Mouse (Mus musculus) kidney, embryonic 16.5 days (tissue): Measurements from ENCODE around the gene Aox2. TPM values are rescaled to one million over a fixed set of nuclear protein-coding genes. Genes with fewer than 3 reads are reported as not detected.
A peak's percentile ranks its signal among the peaks of the same experiment; 100 is the strongest.

ENCODE experiments used
- ATAC-seq: fragments of 200-750 bp; cut with Nextera tagmentation; 2 replicates; pipeline ENCODE4 v1.8.0; 2017; ENCODE audit warnings: moderate TSS enrichment; ENCODE audit not compliant: low FRiP score, low TSS enrichment
- H3K27ac ChIP-seq: fragments of 300-500 bp; sonication (generic); 2 replicates; pipeline ENCODE4 v1.5.1; 2014; ENCODE audit warnings: low read length
- H3K27me3 ChIP-seq: fragments of 300-500 bp; sonication (generic); 2 replicates; pipeline ENCODE4 v1.6.1; 2014; ENCODE audit warnings: low read length, control low read depth, mixed read lengths; ENCODE audit not compliant: insufficient read depth
- H3K36me3 ChIP-seq: fragments of 300-500 bp; sonication (generic); 2 replicates; pipeline ENCODE4 v1.6.1; 2014; ENCODE audit warnings: low read length, control low read depth, mixed read lengths; ENCODE audit not compliant: insufficient read depth
- H3K4me1 ChIP-seq: fragments of 300-500 bp; sonication (generic); 2 replicates; pipeline ENCODE4 v1.6.1; 2014; ENCODE audit warnings: low read length, control low read depth, mixed read lengths; ENCODE audit not compliant: insufficient read depth
- H3K4me2 ChIP-seq: fragments of 300-500 bp; sonication (generic); replicated peaks from 2 replicates; pipeline ENCODE4 v1.6.1; 2014; ENCODE audit warnings: low read depth, low read length
- H3K4me3 ChIP-seq: fragments of 300-500 bp; sonication (generic); 2 replicates; pipeline ENCODE4 v1.5.1; 2014; ENCODE audit warnings: mild to moderate bottlenecking, low read length
- H3K9ac ChIP-seq: fragments of 300-500 bp; sonication (generic); replicated peaks from 2 replicates; pipeline ENCODE4 v1.6.1; 2014; ENCODE audit warnings: low read length
- H3K9me3 ChIP-seq: fragments of 300-500 bp; sonication (generic); 2 replicates; pipeline ENCODE4 v1.6.1; 2016; ENCODE audit warnings: low read length, control low read depth
- WGBS: fragments of 180-500 bp; shearing (Covaris S2); extraction: QIAGEN DNeasy Blood & Tissue Kit; methylation state at CpG from one replicate; pipeline ENCODE4 v1.1.7; 2014; 5-methylcytosine and 5-hydroxymethylcytosine counted together
- polyA plus RNA-seq: library from polyadenylated mRNA; unstranded; fragments of >200 nt; fragmentation: Nextera tagmentation; extraction: Ambion mirVana; gene quantifications from 2 replicates; pipeline ENCODE4 v1.2.1, GENCODE M21; 2015

The Aox2 gene
- polyA plus RNA-seq, 1 experiment from 2014 or later: 0.09 TPM

DNA sequence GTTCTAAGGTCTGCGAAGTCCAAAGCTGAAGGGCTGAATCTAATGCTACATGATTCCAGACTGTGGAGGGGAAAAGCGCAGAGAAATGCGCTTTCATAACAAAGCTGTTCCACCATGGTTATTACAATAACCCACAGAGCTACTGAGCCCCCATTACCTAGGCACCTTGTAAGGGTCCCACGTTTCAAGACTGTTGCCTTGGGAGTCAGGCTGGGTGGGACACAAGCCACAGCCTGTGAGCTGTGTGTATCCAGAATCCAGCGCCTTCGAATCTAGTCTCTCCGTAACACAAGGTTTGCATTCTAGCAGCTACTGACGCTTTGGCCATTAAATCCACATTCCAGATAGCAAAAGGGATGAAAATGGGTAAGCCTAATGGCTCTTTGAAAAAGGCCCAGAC, 35.0 kb downstream of the Aox2 start:
- 86% methylated on average over 8 of the region's 8 CpGs for WGBS
- Histone ChIP-seq H3K27ac (no peak overlapping the region), H3K9ac (no peak overlapping the region), H3K27me3 (no peaks in the 10 kb centered on the region), H3K4me2 (no peak overlapping the region), H3K4me3 (no peak overlapping the region), H3K4me1 (no peaks in the 10 kb centered on the region), H3K9me3 (no peaks in the 10 kb centered on the region), H3K36me3 (no peaks in the 10 kb centered on the region)
- ATAC-seq: no peak

DNA sequence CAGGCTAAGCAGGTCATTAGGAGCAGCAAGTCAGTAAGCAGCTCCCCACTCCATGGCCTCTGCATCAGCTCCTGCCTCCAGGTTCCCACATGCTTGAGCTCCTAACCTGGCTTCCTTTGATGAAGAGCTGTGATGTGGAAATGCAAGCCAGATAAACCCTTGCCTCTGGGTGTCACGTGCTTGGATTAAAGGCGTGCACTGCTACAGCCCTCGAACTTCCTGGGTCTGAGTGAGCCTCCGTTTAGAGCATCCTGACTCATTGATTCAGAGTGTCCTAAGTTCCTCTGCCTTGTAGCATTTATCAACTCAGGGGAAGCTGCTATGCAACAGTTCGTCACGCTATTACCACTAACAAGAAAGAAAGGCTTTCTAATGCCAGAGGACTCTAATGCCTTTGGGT, 37.4 kb downstream of the Aox2 start:
- Histone ChIP-seq H3K4me1 (no peaks in the 10 kb centered on the region), H3K27ac (no peak overlapping the region), H3K4me2 (no peak overlapping the region), H3K9me3 (no peaks in the 10 kb centered on the region), H3K27me3 (no peaks in the 10 kb centered on the region), H3K36me3 (no peaks in the 10 kb centered on the region), H3K9ac (no peak overlapping the region), H3K4me3 (no peak overlapping the region)
- WGBS: 55% methylated on average over 6 of the region's 6 CpGs
- ATAC-seq: no peak

DNA sequence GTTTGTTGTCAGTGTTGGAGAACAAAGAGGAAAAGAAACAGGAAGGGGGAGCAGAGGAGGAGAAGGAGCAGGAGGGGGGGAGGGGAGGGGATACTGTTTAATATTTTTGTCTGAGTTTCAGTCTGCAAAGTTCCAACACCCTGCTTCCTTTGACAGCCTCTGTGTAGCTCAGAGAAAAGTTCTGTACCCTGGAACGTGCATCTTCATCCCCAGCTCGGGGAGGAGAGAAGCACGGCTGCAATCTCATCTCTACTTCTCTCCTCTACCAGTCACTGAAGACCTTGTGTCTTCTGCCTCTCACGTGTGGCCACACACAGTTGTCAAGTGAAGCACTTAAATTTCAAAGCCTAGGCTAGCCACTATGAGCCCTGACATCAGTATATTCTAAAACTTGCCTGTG, 55.1 kb downstream of the Aox2 start:
- ATAC-seq: no peak
- H3K9ac ChIP-seq: peak overlapping the region; percentile 28
- peak overlapping the region; percentile 20 for H3K4me3 ChIP-seq
- peak overlapping the region; percentile 41 for H3K4me2 ChIP-seq
- H3K27me3 ChIP-seq: no peaks in the 10 kb centered on the region
- peaks cover 3% of the 10 kb centered on the region; the same call in 1 of the 2 replicates for H3K9me3 ChIP-seq
- WGBS: 34% methylated on average over 4 of the region's 4 CpGs
- H3K36me3 ChIP-seq: no peaks in the 10 kb centered on the region
- H3K27ac ChIP-seq: no peak overlapping the region
- H3K4me1 ChIP-seq: 0 out of 2 replicates have a peak, but pooled peaks cover 3% of the 10 kb centered on the region

DNA sequence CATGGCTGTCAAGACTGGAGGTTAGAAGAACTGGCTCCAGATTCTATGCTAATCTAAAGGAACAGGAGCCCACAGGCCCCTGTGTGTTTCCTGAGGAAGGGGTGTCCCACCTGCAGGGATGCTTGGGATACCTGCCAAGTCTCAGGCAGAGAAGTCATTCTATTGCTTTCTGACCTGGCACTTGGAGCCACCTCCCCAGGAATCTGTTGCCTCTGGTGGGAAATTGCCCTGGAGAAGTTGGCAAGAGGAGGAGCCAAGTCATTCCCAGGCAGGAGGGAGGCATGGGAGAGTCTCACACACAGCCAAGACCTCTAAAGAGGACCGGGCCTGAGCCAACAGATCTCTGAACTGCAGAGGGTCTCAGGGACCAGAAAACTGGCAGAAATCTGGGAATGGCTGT, 61.8 kb downstream of the Aox2 start:
- no peak overlapping the region for H3K4me2 ChIP-seq
- no peak overlapping the region for H3K27ac ChIP-seq
- H3K9me3 ChIP-seq: no peaks in the 10 kb centered on the region
- no peaks in the 10 kb centered on the region for H3K27me3 ChIP-seq
- 0 out of 2 replicates have a peak, but pooled peaks cover 5% of the 10 kb centered on the region for H3K4me1 ChIP-seq
- 73% methylated on average over 1 of the region's 1 CpGs for WGBS
- H3K9ac ChIP-seq: no peak overlapping the region
- H3K36me3 ChIP-seq: no peaks in the 10 kb centered on the region
- H3K4me3 ChIP-seq: no peak overlapping the region
- ATAC-seq: no peak

DNA sequence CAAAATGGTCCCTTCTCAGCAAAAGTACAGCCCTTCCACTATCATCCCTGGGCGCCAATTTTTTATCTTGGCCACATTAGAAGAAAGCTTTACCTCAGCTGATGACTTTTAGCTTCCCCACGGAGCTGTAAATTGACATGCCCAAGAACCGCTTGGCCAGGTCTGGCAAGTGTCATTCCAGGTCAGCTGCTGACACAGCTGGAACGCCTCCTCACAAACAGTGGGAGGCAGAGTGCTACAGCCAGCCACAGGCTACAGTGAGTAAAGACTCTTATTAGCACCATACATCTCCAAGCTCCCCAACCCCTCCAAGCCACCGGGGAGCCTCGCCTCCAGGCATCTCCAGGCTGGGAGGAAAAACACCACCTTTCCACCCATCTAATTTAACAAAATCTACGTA, 63.5 kb downstream of the Aox2 start:
- Histone ChIP-seq H3K9ac (no peak overlapping the region), H3K36me3 (no peaks in the 10 kb centered on the region), H3K4me1 (0 out of 2 replicates have a peak, but pooled peaks cover 5% of the 10 kb centered on the region), H3K27ac (no peak overlapping the region), H3K27me3 (no peaks in the 10 kb centered on the region), H3K9me3 (no peaks in the 10 kb centered on the region), H3K4me3 (no peak overlapping the region), H3K4me2 (no peak overlapping the region)
- ATAC-seq: peak; percentile 76; the same call in 1 of the 2 replicates
- 24% methylated on average over 7 of the region's 7 CpGs for WGBS

DNA sequence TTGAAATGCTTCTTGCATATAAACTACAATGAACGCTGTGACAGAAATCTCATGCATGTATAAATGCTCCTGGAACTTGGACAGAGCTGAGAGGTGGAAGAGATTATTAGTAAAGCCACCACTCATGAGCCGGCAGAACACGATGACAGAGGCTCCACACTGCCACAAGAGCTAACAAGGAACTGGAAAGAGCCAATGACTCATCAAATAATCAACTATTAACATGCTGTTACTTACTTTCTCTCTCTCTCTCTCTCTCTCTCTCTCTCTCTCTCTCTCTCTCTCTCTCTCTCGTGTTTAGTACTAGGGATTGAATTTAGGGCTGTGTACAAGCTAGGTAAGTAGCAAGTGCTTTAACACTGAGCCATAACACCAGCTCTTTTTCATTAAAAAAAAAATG, 65.7 kb downstream of the Aox2 start:
- 0 out of 2 replicates have a peak, but pooled peaks cover 5% of the 10 kb centered on the region for H3K4me1 ChIP-seq
- H3K27ac ChIP-seq: no peak overlapping the region
- 86% methylated on average over 4 of the region's 4 CpGs for WGBS
- no peak overlapping the region for H3K4me2 ChIP-seq
- ATAC-seq: no peak
- no peak overlapping the region for H3K4me3 ChIP-seq
- no peaks in the 10 kb centered on the region for H3K36me3 ChIP-seq
- no peak overlapping the region for H3K9ac ChIP-seq
- H3K9me3 ChIP-seq: no peaks in the 10 kb centered on the region
- H3K27me3 ChIP-seq: no peaks in the 10 kb centered on the region

DNA sequence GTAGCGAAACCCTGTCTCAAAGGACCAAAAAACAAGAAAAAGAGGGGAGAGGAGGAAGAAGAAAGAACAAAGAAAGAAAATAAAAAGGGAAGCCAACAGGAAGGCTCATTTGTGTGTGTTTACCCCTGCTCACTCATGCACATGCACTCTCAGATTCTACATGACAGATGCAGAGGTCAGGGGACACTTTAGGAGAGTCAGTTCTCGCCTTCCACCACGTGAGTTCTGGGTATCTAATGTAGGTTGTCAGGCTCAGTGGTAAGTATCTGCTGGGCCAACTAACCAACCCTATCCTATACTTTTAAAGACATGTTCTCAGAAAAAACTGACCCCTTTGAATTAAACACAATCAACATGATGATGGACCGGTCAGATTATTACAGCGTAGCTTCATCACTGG, 66.4 kb downstream of the Aox2 start:
- Histone ChIP-seq H3K4me3 (no peak overlapping the region), H3K9ac (no peak overlapping the region), H3K27me3 (no peaks in the 10 kb centered on the region), H3K27ac (no peak overlapping the region), H3K36me3 (no peaks in the 10 kb centered on the region), H3K4me2 (no peak overlapping the region), H3K4me1 (0 out of 2 replicates have a peak, but pooled peaks cover 5% of the 10 kb centered on the region), H3K9me3 (no peaks in the 10 kb centered on the region)
- ATAC-seq: no peak
- WGBS: 78% methylated on average over 5 of the region's 5 CpGs

DNA sequence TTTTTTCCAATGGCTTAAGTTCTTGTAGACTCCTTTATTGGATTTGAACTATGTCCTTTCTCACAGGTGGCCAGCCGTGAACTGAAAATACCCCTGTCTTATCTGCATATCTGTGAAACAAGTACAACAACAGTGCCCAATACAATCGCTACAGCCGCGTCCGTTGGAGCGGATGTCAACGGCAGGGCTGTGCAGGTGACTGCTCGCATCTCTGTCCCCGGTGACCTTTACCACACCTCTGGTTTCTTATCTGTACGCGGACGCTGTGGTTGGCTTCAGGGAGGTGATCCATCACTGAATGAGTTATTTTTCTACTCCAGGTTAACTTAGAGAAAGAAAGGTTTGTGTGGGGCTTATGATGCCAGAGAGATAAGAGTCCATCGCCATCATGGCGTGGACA, 68.0 kb downstream of the Aox2 start:
- no peak for ATAC-seq
- no peak overlapping the region for H3K9ac ChIP-seq
- no peak overlapping the region for H3K4me3 ChIP-seq
- WGBS: 83% methylated on average over 14 of the region's 14 CpGs
- H3K36me3 ChIP-seq: no peaks in the 10 kb centered on the region
- no peak overlapping the region for H3K27ac ChIP-seq
- no peak overlapping the region for H3K4me2 ChIP-seq
- H3K9me3 ChIP-seq: no peaks in the 10 kb centered on the region
- 0 out of 2 replicates have a peak, but pooled peaks cover 5% of the 10 kb centered on the region for H3K4me1 ChIP-seq
- no peaks in the 10 kb centered on the region for H3K27me3 ChIP-seq

DNA sequence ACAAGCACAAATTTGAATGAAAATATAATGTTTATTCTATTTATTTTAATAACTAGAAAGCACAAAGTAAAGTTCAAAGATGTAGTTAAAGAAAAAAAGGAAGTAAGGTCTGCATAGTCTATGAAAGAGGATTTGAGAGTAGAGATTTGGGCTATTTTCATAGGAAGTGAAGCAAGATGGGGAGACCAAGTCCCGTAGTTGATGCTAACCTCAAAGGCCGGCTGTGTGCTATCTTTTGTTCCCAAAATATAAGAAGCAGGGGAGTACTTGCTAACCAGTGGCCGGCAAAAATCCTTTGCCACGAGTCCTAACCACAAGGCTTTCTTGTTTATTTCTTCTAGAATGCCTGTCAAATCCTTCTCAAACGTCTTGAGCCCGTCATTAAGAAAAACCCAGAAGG, 70.6 kb downstream of the Aox2 start:
- Histone ChIP-seq H3K4me3 (no peak overlapping the region), H3K9me3 (no peaks in the 10 kb centered on the region), H3K27me3 (no peaks in the 10 kb centered on the region), H3K27ac (no peak overlapping the region), H3K4me1 (no peaks in the 10 kb centered on the region), H3K9ac (no peak overlapping the region), H3K36me3 (no peaks in the 10 kb centered on the region), H3K4me2 (no peak overlapping the region)
- ATAC-seq: no peak
- 77% methylated on average over 6 of the region's 6 CpGs for WGBS

DNA sequence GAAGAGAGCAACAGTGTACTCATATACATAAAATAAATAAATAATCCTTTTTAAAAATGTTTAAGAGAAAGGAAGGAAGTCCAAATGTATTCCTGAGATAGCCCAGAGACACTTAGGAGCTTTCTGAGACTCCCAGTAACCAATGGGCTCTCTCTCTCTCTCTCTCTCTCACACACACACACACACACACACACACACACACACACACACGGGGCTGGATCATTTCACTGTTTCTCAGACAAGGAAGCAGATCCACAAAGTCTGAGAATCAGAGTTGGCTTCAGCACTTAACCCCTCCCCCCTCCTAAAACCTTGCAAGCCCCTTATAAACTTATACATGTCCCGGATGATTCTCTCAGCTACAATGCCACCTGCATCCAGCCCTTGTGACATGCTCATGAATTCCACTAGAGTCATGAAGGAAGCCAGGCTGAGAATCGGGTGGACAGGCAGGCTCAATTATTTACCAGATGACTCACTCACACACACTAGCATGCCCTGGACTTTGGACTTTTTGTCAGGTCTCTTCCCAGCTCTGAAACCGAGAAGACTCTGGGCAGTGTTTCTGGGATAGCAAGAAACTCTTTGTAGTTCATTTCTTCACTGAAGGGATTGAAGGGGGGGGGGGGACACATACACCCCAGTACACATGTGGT, 75.2 kb downstream of the Aox2 start:
- H3K27me3 ChIP-seq: no peaks in the 10 kb centered on the region
- ATAC-seq: peak; percentile 88
- 30% methylated on average over 4 of the region's 4 CpGs for WGBS
- H3K4me3 ChIP-seq: no peak overlapping the region
- no peak overlapping the region for H3K9ac ChIP-seq
- no peaks in the 10 kb centered on the region for H3K36me3 ChIP-seq
- no peak overlapping the region for H3K4me2 ChIP-seq
- H3K27ac ChIP-seq: peak overlapping the region; percentile 68; the same call in 1 of the 2 replicates
- no peaks in the 10 kb centered on the region for H3K9me3 ChIP-seq
- H3K4me1 ChIP-seq: no peaks in the 10 kb centered on the region
